Mouse (Mus musculus) MN1 (cell line): Measurements from ENCODE around the gene Pgs1.
A peak's percentile ranks its signal among the peaks of the same experiment; 100 is the strongest.

Experiments used
- DNase-seq: peaks from one replicate; pipeline ENCODE4 v3.0.0-alpha.2; 2016; ENCODE audit warnings: low spot score

Pgs1 gene

DNA sequence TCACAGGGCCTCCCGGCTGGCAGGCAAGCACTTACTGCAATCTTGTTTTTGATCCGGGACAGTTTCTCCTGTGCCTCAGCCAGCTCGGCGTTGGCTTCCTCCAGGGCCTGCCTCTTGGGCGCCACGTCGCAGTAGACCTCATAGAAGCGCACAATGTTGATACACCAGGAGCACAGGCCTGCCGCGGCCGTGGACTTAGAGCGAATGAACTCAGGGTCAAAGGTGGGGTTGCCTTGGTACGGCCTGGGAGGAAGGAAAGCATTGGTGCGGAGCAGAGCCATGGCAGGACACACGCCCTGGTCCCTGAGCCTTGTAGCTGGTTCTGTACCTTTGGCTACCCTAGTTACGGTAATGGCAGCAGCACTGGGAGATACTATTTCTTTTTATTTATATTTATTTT lies 64.1 kb downstream of the Pgs1 start:
- no peak for DNase-seq

GRCm38 (mm10) chr11:118058367-118058766 lies 72.3 kb downstream of the Pgs1 start:
- no peak for DNase-seq

DNA sequence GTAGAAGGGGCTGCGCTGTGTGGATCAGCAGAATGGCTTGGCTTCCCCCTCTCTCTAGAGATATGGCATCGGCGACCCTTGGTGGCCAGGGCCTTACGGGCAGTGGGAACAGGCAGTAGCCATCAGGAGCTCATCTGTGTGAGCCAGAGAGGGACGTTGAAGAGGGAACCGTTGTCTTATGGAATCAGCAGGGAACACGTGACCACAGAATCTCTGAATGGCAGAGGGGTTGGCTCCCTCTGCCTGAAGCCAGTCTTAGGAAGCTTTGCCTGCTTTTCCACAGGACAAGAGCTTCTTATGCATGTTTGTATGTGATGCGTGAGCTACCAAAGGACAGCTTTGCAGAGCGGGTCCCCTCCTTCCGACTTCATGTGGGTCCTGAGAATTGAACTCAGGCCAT lies 72.8 kb downstream of the Pgs1 start:
- peak; percentile 11 for DNase-seq

DNA sequence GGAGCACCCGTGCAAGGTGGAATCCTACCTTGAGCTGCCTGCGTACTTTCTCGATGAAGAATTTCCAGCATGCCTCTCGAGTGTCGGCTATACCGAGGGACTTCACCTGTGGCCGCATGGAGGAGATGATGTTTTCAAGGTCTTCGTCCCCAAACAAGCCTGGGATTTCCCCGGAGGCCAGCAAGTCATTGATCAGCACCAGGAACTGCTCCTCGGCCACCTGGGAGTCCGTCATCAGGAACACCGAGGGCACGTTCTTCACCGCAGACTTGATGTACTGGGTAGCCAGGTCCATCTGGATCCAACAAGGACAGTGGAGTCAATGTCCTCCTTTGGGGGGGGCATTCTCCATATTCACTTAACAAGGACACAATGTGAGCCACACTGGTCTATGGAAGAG lies 73.9 kb downstream of the Pgs1 start:
- DNase-seq = no peak

- DNase-seq = no peak
Measured at GRCm38 (mm10) chr11:118067588-118067987, 81.5 kb downstream of the Pgs1 start.

- no peak for DNase-seq
Measured at GRCm38 (mm10) chr11:118068812-118069332, 82.8 kb downstream of the Pgs1 start.

GRCm38 (mm10) chr11:118071227-118071912 lies 85.3 kb downstream of the Pgs1 start:
- DNase-seq = no peak
